Mouse (Mus musculus) large intestine, adult 2 months (tissue): ENCODE data around the gene Polr2e. TPM values are rescaled to one million over a fixed set of nuclear protein-coding genes. Genes with fewer than 3 reads are reported as not detected.
A peak's percentile ranks its signal among the peaks of the same experiment; 100 is the strongest.
"Not testable (repeated sequence)": the region's sequence is repeated elsewhere in the genome, so short reads cannot be mapped to it uniquely, and the experiment has no call there.

Source experiments
- DNase-seq: peaks from one replicate; pipeline ENCODE4 v3.0.0-alpha.2; 2012; ENCODE audit warnings: low read depth, low spot score
- WGBS: fragments of 180-500 bp; shearing (Covaris S2); methylation state at CpG from one replicate; pipeline ENCODE4 v1.1.7; 2018; 5-methylcytosine and 5-hydroxymethylcytosine counted together
- polyA plus RNA-seq: library from polyadenylated mRNA; depleted of rRNA; stranded (reverse); fragments of >200 nt; gene quantifications from 2 replicates; pipeline ENCODE4 v1.2.3, GENCODE M21; 2012

Polr2e gene
- polyA plus RNA-seq, 1 experiment, result 146 TPM

DNA sequence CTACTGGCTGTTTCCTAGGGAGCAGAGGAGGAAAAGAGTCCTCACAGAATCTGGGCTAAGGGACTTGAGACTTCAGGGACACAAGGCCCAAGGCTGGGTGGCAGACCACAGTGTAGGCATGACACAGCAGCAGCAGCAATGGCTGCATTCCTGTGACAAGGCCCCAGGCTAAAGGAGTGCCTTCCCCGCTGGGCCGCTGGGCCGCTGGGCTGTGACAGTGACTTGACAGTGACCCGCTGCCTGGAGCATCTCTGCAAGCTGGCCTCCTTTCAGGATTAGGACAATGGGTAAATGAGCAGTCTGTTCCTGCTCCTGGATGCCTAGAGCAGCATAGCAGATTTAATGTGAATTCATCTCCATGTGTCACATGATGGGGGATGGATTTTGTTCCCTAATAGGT, 4.5 kb upstream of the Polr2e start:
- WGBS, result 87% methylated on average over 4 of the region's 4 CpGs
- no peak for DNase-seq

DNA sequence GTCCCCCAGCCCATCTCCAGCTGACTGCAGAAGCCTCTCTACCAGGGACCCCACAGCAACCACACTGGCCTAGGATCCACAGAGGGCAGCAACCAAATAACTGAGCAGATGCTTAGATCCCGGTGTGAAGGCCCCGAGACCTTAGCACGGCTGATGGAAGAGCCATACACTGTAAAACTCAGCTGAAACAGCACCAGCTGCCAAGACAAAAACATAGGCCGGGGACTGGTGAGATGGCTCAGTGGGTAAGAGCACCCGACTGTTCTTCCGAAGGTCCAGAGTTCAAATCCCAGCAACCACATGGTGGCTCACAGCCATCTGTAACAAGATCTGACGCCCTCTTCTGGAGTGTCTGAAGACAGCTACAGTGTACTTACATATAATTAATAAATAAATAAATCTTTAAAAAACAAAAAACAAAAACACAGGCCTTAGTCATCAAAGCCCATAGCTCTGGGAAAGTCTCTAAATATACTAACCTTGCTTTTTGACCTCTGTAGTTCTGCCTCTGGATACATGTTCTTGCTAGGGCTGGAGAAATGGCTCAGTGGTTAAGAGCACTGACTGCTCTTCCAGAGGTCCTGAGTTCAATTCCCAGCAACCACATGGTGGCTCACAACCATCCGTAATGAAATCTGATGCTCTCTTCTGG, 1.9 kb upstream of the Polr2e start:
- WGBS, result 86% methylated on average over 8 of the region's 8 CpGs
- not testable (repeated sequence) for DNase-seq

DNA sequence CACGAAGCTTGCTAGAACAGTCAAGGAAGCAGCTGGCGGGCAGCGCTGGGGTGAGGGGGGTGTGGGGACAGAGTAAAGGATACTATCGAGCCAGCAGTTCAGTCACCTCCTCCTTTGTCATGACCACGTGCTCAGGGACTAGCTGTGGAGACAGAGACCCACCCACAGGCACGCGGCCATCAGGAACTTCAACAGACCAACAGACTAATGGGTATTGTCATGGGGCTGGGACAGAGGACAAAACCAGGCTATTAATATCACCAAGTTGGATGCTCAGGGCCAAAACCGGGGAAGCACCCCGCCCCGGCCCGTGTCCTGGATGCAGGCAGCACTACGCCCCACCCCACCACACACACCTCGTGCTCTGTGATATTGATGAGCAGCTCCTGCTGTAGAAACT, 2.8 kb downstream of the Polr2e start:
- no peak for DNase-seq
- WGBS, result 81% methylated on average over 13 of the region's 13 CpGs

DNA sequence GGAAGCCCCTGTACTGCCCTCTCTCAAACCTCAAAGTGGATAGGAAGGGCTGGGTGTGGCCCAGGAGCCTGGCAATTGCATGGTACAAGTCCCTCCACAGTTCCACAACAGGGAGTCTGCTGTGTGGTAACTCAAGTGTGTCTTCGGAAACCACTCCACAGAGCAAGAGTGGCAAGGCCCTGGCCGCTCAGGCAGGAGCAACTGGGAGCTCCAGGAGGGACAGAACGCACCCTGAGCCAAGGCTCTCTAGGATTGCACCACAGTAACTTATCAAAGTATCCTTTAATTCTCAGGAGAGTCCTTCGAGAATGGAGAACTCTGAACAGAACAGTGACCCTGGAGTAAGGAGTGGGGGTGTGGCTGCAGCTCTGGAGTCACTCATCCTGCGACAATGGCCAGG, 3.9 kb downstream of the Polr2e start:
- no peak for DNase-seq
- WGBS, result 86% methylated on average over 5 of the region's 5 CpGs

DNA sequence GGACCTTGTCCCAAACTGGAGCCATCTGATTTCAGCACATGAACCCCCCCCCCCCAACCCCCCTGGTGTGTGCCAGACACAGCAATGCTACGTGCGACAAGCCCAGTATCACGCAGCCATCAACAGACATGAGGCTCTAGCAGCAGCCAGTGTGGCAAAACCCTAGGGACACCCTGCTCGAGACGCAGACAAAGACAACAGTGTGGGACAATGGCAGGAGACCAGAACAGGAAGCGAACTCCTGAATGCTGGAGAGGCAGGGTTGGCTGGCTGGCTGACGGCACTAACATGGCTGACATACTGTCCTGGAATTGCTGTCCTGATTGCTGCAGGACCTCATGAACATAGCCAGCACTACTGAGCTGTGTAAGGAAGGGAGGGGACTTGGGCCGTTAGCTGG, 4.4 kb downstream of the Polr2e start:
- no peak for DNase-seq
- 84% methylated on average over 8 of the region's 8 CpGs for WGBS

DNA sequence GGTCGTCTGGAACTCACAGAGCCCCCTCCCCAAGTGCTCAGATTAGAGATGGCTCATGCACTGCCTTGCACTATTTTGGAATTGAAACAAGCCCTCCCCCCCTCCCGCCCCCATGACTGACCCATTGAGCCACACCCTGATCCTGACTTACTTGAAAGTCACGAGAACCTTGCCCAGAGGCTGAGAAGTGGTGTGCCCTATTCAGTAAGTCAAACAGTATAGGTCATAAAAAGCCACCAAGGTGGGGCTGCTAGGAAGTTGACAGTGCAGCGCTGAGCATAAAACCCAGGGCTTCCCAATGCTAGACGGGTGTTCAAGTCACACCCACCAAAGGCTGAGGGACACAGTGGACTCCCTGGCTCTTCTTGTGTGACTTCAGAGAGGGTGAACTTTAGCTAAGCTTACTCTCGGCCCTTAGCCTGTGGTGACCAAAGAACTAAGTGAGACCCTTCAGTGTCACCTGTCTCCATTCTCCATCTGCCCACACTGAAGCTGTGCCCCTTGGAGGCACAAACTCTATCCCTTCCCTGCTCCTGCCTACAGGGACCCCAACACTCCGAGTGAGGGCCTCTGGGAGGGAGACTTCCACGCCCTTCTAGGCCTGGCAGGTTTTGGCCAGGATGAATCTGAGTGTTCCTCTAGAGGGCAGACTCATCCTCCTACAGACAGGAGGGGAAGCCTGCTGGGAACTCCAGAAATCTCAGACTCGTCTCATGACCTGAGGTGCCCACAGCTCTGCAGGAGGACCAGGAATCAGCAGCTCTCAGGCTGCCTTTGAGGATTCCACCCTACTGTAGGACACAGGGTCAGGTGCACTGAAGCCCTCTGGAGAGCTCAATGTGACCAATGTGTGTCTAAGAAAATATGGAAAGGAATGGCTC, 5.8 kb downstream of the Polr2e start:
- peak; percentile 75 for DNase-seq
- 4% methylated on average over 9 of the region's 9 CpGs for WGBS

DNA sequence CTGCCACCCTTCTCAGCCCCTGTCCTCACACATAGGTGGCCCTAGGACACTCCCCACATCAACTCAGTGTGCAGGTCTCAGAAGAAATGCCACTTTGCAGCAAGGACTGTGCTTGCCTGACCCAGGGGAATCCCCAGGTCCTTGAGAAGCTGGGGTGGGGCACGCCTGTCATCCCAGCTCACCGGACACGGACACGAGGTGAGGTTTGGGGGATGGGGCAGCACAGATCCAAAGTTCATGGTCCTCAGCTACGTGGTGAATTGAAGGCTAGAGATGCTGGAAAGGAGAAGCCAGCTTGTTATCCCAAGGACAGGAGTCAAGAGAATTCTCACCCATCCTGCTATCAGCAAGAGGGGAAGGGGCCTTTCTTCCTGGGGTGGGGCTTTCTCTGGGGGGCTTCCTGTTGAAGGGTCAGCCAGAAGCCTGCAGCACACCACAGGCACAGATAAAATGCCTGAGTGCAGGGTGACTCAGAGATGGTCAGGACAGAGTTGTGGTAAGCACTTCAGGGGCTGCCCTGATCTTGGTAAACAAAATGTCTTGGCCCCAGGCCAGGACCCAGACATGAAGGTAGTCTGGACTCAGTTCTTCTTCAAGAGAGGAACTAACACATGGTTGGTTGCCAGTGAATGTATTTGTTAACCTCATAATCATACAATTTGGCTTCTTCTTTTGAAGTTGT, 6.7 kb downstream of the Polr2e start:
- DNase-seq, result peak; percentile 71
- 9% methylated on average over 5 of the region's 5 CpGs for WGBS

DNA sequence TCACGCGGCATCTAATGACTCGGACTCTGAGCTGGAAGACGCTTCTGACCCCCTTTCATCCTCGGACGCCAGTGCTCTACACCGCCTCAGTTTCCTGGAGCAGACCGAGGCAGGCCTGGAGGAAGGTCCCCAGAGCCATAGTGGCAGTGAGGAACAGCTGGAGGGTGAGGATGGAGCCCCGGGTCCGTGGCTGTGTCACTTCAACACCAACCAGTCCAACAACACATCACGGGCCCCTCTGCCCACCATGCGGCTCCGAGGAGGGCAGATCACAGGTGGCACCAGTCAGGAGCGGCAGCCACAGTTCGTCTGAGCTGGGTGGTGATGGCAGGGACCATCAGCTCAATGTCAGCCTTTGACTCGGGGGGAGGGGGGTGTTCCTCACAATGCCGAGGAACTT, 8.9 kb downstream of the Polr2e start:
- WGBS, result 91% methylated on average over 17 of the region's 17 CpGs
- DNase-seq, result no peak

DNA sequence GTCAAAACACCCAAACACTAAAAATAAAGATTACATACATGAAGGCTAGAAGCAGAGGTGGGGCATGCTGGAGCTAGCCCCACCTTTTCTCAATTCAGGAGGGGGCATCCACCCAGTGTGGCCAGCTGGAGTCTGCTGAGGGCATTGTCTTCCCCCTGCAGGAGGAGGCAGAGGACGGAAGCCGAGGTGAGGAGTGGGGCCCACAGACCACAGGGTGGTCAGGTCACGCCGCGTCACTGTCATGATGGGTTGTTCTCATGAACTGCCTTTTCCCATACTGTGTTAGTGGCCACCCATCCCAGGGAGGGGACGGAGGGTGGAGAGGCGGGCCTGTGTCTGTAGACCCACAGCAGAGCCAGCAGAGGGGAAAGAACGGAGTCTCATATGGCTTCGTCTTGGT, 9.4 kb downstream of the Polr2e start:
- DNase-seq, result no peak
- 90% methylated on average over 9 of the region's 9 CpGs for WGBS

DNA sequence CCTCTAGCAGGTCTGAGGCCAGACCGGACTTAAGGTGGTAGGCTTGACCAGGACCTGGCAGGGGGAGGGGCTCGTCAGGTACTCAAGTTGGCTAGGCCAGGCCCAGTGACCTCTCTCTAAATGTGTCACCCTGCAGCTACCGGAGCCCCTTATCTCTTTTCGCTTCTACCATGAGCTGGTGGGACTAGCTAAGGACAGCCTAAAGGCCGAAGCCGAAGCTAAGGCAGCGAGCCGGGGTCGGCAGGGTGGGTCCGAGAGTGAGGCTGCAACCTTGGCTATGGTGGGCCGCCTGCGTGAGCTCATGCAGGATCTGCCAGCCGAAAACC, 11.1 kb downstream of the Polr2e start:
- WGBS, result 91% methylated on average over 13 of the region's 13 CpGs
- DNase-seq, result no peak

DNA sequence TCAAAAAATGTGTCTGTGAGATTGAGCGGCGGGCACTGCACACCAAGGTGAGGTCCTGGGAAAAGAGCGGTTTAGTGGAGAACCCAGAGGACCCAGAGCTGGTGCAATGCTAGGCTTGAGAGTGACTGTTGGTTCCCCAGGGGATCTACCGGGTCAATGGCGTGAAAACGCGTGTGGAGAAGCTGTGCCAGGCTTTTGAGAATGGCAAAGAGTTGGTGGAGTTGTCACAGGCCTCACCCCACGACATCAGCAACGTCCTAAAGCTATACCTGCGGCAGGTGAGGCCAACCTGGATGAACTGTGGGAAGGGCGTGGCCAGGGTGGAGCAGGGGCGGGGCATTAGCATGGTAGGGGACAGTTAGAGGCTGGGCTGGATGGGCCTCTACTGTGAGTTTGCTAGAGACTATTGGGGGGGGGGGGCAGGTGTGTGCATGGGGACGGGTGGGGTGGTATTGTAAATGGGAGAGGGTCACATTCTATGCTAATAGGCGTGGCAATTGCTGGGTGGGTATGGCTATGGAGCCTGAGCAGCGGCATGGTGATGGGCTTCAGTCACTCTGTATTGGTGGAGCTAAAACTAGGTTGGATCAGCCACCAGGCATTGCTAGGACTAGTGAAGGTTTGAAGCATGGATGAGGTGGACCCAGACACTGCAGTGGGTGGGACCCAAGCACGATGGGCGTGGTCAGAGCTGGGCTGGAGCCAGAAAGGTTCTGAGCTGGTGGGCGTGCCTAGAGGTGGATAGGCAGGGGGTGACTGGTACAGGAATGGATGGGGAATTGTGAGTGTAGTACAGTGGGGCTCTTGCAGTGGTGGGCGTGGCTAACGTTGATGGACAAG, 11.7 kb downstream of the Polr2e start:
- DNase-seq, result no peak
- 53% methylated on average over 20 of the region's 20 CpGs for WGBS

DNA sequence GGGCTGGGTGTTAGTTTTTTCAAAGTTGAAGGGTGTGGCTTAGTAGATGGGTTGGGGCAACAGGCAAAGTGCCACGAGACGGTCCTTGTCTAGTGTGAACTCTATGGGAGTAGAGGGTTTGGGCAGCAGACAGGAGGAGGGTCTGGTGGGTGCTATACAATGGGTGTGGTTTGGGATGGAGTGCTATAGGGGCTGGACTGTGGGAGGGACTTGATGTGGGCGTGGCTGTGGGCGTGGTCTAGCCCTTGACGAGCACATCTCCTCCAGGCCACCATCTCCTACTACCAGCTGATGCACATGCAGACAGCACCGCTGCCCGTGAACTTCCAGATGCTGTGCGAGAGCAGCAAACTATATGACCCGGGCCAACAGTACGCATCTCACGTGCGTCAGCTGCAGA, 13.7 kb downstream of the Polr2e start:
- no peak for DNase-seq
- 52% methylated on average over 12 of the region's 12 CpGs for WGBS

DNA sequence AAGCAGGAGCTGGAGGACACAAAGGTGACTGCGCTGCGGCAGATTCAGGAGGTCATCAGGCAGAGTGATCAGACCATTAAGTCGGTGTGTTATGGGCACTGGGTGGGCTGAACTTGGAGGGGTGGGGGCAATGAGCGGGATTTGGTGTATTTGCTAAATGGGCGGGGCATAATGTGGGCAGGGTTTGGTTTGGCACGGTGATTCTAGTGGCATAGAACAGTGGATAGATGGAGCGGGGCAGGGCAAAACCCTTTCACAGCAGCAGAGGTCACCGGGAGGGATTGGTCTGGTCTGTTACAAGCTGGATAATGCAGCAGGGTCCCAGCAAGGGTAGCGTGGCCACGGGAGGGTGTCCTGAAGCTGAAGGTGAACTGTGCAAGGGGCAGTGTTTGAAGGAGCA, 14.1 kb downstream of the Polr2e start:
- no peak for DNase-seq
- WGBS, result 53% methylated on average over 10 of the region's 10 CpGs

DNA sequence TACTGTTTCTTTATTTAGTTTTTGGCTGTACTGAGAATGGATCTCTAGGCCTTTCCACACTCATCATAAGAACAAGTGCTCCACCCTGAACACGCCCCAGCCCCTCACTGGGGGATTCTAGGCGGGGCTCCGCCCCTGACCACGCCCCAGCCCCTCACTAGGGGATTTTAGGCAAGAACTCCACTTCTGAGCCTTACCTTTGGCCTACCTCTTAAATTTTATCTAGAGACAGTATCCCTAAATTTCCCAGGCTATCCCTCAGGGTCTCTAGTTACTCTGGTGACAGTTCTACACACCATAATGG, 14.6 kb downstream of the Polr2e start:
- 54% methylated on average over 4 of the region's 4 CpGs for WGBS
- no peak for DNase-seq

DNA sequence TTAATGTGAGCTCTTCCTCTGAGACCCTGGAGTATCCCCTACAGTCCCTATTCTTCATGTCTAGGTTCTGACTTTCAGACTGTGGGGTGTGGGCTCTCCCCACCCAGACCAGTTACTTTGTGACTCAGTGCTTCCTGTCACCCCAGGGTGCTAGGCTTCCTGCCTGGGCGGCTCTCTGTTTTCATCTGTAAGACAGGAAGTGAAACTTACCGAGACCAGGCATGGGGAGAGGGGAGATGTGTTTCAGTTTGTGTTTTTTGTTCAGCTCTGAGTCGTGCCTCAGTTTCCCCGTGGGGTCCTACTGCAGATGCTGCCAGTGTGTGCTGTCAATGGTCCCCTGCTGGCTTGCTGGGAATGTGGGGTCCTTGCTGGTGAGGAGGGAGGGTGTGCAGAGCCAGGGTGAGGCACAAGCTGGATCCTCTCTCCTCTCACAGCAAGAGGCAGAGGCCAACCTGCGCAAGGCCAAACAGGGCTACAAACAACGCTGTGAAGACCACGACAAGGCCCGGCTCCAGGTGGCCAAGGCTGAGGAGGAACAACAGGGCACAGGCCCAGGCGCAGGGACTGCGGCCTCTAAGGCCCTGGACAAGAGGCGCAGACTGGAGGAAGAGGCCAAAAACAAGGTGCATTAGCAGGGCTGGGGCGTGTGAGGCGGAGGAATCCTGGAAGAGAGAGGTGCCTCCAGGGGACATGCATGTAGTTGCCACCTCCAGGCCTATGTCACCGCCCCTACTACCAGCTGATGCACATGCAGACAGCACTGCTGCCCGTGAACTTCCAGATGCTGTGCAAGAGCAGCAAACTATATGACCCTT, 15.2 kb downstream of the Polr2e start:
- DNase-seq, result no peak

DNA sequence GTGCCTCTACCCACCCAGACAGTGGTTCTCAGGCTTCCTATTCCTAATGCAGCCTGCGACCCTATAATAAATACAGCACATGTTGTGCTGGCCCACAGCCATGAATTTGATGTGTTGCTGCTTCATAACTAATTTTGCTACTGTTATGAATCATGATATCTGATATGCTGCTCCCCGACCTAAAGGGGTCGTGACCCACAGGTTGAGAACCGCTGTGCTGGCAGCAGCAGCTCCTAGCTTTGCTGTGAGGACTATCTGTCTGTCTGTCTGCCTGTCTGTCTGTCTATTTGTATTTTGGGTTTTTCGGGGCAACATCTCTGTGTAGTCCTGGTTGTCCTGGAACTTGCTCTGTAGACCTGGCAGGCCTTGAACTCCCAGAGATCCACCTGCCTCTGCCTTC, 15.8 kb downstream of the Polr2e start:
- DNase-seq, result no peak
- WGBS, result 47% methylated on average over 5 of the region's 5 CpGs

More for the DNA sequence above, 15.2 kb downstream of the Polr2e start:
- WGBS, result 74% methylated on average over 15 of the region's 15 CpGs

DNA sequence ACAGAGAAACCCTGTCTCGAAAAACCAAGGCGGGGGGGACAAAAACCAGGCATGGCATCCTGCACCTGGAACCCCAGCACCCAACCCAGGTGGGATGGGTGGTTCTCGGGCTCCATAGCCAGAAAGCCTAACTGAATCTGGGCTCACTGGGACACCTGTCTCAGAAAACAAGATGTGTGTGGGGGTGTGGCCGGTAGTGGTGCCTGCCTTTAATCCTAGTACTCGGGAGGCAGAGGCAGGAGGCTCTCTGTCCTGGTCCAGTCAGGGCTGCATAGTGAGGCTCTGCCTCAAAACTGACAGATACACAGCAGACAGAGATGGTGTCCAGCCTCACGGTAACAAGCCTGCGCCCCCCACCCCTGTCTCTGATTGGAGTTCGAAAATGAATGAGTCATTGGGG, 16.8 kb downstream of the Polr2e start:
- DNase-seq, result no peak
- WGBS, result 88% methylated on average over 8 of the region's 8 CpGs

DNA sequence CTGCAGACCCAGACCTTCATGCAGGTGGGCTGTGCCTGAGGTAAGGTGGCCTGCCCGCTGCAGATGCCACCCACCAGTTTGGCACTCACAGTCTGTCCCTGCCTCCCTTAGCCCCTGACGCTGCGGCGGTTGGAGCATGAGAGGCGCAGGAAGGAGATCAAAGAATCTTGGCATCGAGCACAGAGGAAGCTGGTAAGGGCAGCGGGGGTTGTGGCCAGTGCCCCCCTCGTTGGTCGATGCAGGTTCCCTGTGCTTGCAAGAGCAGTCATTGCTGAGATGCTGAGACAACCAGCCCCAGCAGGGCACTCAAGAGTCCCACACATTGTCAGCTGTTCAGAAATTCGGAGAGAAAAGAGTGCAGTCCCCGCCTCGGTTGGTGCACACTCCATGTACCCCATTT, 17.4 kb downstream of the Polr2e start:
- no peak for DNase-seq
- 84% methylated on average over 12 of the region's 12 CpGs for whole genome bisulfite sequencing

DNA sequence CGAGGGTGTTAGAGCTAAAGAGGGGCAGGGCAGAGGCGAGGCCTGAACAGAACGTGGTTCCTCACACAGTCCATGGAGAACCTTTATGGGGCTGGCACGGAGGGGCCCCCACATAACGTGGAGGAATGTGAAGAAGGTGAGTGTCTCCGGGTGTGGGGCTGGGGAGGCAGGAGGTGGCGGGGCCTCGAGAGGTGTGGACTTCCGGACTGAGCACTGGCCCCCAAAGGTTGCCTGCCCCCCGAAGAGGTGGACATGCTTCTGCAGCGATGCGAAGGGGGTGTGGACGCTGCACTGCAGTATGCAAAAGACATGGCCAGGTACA, 18.3 kb downstream of the Polr2e start:
- WGBS, result 60% methylated on average over 13 of the region's 13 CpGs

More for the DNA sequence above, 18.3 kb downstream of the Polr2e start:
- DNase-seq, result no peak
